26 mouse cellular contexts compared by ENCODE assay signal in genomic region chr12:32223629-32224028, GRCm38 (mm10). TPM values are rescaled to one million over a fixed set of nuclear protein-coding genes. Genes with fewer than 3 reads are reported as not detected.
"Had no signal": no experiment of that assay in that cellular context is flagged by ENCODE, and none has a peak within 500 bp of the region (broad histone marks: within the 10 kb centered on the region; RNA-seq: fewer than 3 reads in every experiment).

No protein-coding gene starts in this region.

- H3K4me3 ChIP-seq: liver, embryonic 13.5 days; liver, embryonic 15.5 days; lung, embryonic 15.5 days; megakaryocyte, embryonic 14.5 days; midbrain, embryonic 10.5 days; midbrain, embryonic 13.5 days; myocyte; neural tube, embryonic 13.5 days; neural tube, embryonic 15.5 days; stomach, embryonic 15.5 days had no signal

- DNase-seq: liver, embryonic 13.5 days; liver, postnatal 0 days; lung, adult 2 months; lung, postnatal 14 days; lung, postnatal 36 days; retina, postnatal 1 day; right cerebral cortex, adult 18-20 months; right cerebral cortex, postnatal 25 days; right cerebral cortex, postnatal 4 days; spleen, adult 18-20 months; thymus, adult 2 months; thymus, postnatal 25 days; thymus, postnatal 4 days had no signal

- H3K27ac ChIP-seq: liver, embryonic 13.5 days; liver, embryonic 15.5 days; lung, embryonic 15.5 days; macrophage; midbrain, embryonic 10.5 days; midbrain, embryonic 13.5 days; neural tube, embryonic 13.5 days; neural tube, embryonic 15.5 days; stomach, embryonic 15.5 days; stomach, postnatal 0 days had no signal

- ATAC-seq: liver, postnatal 0 days; lung, postnatal 0 days; midbrain, embryonic 13.5 days; midbrain, embryonic 16.5 days had no signal

- H3K4me1 ChIP-seq: liver, embryonic 13.5 days; liver, embryonic 15.5 days; lung, embryonic 15.5 days; midbrain, embryonic 10.5 days; midbrain, embryonic 13.5 days; neural tube, embryonic 13.5 days; neural tube, embryonic 15.5 days; stomach, embryonic 15.5 days had no signal

- H3K4me2 ChIP-seq: liver, embryonic 13.5 days; liver, embryonic 15.5 days; lung, embryonic 15.5 days; midbrain, embryonic 13.5 days; neural tube, embryonic 13.5 days; neural tube, embryonic 15.5 days; stomach, embryonic 15.5 days had no signal

- H3K36me3 ChIP-seq: liver, embryonic 13.5 days; liver, embryonic 15.5 days; lung, embryonic 15.5 days; midbrain, embryonic 10.5 days; midbrain, embryonic 13.5 days; neural tube, embryonic 13.5 days; neural tube, embryonic 15.5 days; stomach, embryonic 15.5 days had no signal

- H3K9ac ChIP-seq: liver, embryonic 13.5 days; liver, embryonic 15.5 days; liver, postnatal 0 days; lung, embryonic 15.5 days; midbrain, embryonic 13.5 days; neural tube, embryonic 13.5 days; neural tube, embryonic 15.5 days; stomach, embryonic 15.5 days had no signal

- H3K9me3 ChIP-seq: liver, embryonic 13.5 days; liver, embryonic 15.5 days; lung, embryonic 15.5 days; megakaryocyte, embryonic 14.5 days; midbrain, embryonic 10.5 days; midbrain, embryonic 13.5 days; neural tube, embryonic 13.5 days; neural tube, embryonic 15.5 days; stomach, embryonic 15.5 days had no signal

- H3K27me3 ChIP-seq: liver, embryonic 13.5 days; lung, embryonic 15.5 days; midbrain, embryonic 13.5 days; neural tube, embryonic 13.5 days; neural tube, embryonic 15.5 days; stomach, embryonic 15.5 days had no signal

RNA-seq across cellular contexts. Expression of gene Pik3cg, which starts 15.2 kb away (rescaled TPM):
- polyA plus RNA-seq: myocyte had no signal
